Mouse (Mus musculus) C2C12 (cell line): Measurements from ENCODE around the gene Nod1.

Experiments
- CEBPB ChIP-seq: IDR thresholded peaks from one replicate; pipeline ENCODE4 v1.6.1; 2011; ENCODE audit warnings: low read depth, mild to moderate bottlenecking, control low read depth, moderate library complexity
- CTCF ChIP-seq: IDR thresholded peaks from one replicate; pipeline ENCODE4 v1.5.1; 2011; ENCODE audit not compliant: control insufficient read depth, insufficient read depth, insufficient read length
- MAX ChIP-seq: IDR thresholded peaks from one replicate; pipeline ENCODE4 v1.6.1; 2011; ENCODE audit warnings: mild to moderate bottlenecking, control low read depth
- MYOD1 ChIP-seq: IDR thresholded peaks from one replicate; pipeline ENCODE4 v1.6.1; 2011; ENCODE audit warnings: low read depth; ENCODE audit not compliant: control insufficient read depth, insufficient read length
- MYOG ChIP-seq: IDR thresholded peaks from one replicate; pipeline ENCODE4 v1.6.1; 2011; ENCODE audit not compliant: control insufficient read depth, insufficient read length; ENCODE audit errors: extremely low read depth
- USF1 ChIP-seq: IDR thresholded peaks from one replicate; pipeline ENCODE4 v1.6.1; 2011; ENCODE audit warnings: low read depth, mild to moderate bottlenecking, control low read depth, moderate library complexity

DNA sequence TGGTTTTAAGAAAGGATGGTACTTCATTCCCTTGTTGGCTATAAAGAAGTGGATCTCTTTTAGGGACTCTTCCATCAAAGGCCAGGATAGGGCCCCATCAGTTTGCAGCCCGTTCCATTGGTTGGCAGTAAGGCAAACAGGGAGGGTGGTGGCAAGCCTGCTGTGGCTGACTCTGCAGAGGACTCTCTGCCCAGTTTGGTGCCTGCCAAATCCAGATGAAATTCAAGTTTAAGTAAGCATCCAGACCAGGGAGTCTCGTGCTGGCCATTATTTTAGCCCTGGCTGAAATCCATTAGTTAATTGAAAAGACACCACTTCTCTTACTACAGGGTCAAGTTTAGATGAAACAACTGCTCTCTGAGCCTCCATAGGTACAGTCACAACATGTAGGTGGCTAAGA is 2.6 kb downstream of the Nod1 start:
- TF ChIP-seq CTCF, result no peak
- no peak for TF ChIP-seq MAX
- TF ChIP-seq USF1, result no peak
- no peak for TF ChIP-seq MYOD1
- TF ChIP-seq MYOG, result no peak
- no peak for TF ChIP-seq CEBPB
